Mouse (Mus musculus): ENCODE data around the gene Mon1a.
A peak's percentile ranks its signal among the peaks of the same experiment; 100 is the strongest.

The Mon1a gene

GRCm38 (mm10) chr9:107908410-107909158, 20.6 kb downstream of the Mon1a start:
- DNase-seq (ENCODE audit: low spot score): no peak

GRCm38 (mm10) chr9:107910025-107910769, 22.2 kb downstream of the Mon1a start:
- no peak for DNase-seq (ENCODE audit: low spot score)

DNA sequence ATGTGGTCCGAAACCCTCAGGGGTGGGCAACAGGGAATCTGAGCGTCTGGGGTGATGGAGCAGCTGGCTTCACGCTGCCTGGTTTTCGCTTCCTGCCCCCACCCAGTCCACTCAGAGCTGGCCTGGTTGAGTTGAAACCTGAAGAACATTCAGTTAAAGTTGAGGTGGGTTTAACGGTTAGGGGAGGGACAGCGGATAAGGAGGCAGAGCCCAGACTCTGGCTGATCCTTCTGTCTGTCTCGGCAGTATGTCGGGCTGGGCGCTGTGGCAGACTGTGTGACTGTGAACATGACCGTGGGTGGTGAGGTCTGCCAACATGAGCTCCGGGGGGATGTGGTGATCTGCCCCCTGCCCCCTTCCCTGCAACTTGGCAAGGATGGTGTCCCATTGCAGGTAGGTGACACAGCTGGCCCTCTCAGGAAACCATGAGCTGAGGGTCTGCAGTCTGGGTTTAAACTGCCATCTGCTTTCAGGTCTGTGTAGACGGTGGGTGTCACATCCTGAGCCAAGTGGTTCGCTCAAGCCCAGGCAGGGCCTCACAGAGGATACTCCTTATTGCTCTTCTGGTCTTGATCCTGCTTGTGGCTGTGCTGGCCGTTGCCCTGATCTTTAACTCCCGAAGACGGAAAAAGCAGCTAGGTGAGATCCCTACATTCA, 26.9 kb downstream of the Mon1a start:
- no peak for DNase-seq (ENCODE audit: low spot score)

DNA sequence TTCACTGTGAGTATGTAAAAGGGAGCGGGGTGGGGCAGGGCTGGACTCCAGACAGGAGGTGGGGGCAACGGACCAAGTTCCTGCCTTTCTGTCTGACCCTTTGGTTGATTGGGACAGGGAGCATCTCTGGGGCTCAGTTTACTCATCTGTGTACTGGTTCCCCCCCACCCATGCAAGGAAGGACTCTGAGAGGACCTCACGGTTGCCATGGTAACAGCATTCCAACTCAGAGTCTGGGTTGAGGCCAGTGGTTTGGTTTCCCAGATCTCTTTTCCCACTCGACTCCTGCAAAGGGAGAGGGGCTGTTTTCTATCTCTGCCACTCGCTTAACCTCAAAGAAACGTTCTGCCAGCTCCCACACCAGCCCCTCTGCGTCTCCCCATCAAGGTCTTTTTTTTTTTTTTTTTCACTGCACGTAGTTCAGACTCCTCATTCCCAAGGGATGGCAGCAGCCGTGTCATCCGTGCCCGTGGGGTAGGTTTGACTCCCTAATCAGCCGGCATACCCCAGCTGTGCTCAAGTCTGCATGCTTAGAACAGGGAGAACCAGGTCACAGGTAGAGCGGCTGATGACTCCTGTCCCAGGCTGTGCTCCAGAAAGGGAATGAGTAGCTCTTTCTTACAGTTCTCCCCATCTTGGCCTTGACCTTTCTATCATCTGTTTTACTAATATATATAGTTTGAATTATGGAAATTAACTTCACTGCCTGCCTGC, 30.1 kb downstream of the Mon1a start:
- DNase-seq (ENCODE audit: low spot score): no peak

GRCm38 (mm10) chr9:107918884-107919283, 30.9 kb downstream of the Mon1a start:
- DNase-seq (ENCODE audit: low spot score): no peak

GRCm38 (mm10) chr9:107919441-107919840, 31.5 kb downstream of the Mon1a start:
- no peak for DNase-seq (ENCODE audit: low spot score)

GRCm38 (mm10) chr9:107923021-107923420, 35.1 kb downstream of the Mon1a start:
- no peak for DNase-seq (ENCODE audit: low spot score)

DNA sequence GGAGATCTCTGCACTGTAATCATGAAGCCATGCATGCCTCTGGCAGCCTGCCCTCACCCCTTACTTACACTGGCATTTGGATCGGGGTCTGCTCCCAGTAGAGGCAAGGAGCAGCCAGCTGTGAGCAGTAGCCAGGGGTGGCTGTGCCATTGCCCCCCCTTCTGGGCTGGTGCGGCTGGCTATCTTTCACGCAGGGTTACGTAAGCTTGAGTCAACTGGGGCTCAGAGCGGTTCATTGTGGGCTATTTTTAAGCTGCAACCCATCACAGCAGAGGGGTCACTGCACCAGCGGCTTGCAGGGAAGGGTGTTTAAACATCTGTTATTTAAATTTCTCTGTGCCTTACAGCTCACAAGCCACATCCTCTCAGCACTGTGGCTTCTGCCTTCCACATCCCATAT, 36.0 kb downstream of the Mon1a start:
- no peak for DNase-seq (ENCODE audit: low spot score)

DNA sequence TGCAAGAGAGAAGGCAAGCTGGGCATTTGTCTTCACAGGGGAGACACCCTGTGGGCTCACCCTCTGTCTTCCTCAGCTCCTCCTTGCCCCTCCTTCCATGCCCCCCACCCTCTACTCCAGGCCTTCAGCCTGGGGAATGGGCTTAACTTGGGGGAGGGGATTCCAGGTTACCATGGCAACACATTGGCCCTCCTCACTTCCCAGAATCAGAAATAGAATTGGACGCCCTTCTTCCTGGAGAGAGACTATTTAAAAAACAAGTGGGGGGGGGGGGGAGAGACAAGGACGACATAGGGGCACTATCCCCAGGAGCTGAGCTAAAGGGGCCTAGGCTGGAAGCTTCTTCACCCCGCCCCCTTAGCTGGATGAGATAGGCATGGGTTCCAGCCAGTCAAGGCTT, 37.3 kb downstream of the Mon1a start:
- no peak for DNase-seq (ENCODE audit: low spot score)

DNA sequence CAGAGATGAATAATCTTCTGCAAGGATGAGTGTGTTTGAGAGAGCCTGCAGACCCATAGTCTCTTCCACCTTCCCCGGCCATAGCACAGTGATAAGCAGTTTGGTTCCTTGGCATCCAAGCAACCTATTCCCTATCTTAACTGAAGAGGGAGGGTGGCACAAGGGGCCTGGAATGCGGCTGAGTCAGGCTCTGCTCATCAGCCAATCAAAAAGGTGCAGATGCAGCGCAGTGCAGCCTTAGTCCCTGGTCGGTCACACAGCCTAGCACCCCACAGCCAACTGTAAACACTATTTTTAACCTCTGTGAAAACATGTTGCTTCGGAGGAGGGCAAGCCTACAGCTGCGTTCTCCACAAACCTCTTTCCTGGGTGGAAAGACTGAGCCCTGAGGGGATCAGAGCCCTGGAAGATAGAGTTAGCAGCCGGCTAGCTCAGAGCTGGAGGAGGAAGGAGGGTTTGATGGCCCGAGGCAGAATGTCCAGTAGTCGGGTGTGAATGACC, 39.0 kb downstream of the Mon1a start:
- DNase-seq (ENCODE audit: low spot score): no peak

- no peak for DNase-seq (ENCODE audit: low spot score)
Observed at GRCm38 (mm10) chr9:107927749-107928148, 39.8 kb downstream of the Mon1a start.

GRCm38 (mm10) chr9:107928169-107928568, 40.2 kb downstream of the Mon1a start, which contains the start of gene Actl11:
TSS of gene Actl11 (plus strand) at chr9:107928469.
- no peak for DNase-seq (ENCODE audit: low spot score)

DNA sequence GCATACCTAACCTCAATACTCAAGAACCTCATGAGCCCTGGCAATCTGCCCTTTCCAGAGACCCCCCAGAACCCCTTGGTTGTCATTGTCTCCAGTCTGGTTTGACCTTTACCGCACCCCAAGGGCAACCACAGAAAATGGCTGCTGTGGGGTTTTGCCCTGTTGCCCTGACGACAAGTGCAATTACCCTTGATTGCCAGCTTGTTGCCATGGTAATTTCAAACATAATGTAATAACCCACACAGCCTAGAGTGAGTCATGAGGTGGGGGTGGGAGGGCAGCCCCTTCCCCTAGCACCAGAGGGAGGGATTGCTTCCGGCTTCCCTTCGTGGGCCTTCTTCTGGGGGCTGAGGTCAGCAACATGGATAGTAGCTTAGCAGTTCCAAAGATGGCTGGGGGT, 44.3 kb downstream of the Mon1a start:
- no peak for DNase-seq (ENCODE audit: low spot score)

- no peak for DNase-seq (ENCODE audit: low spot score)
Observed at GRCm38 (mm10) chr9:107934146-107934545, 46.2 kb downstream of the Mon1a start.

DNA sequence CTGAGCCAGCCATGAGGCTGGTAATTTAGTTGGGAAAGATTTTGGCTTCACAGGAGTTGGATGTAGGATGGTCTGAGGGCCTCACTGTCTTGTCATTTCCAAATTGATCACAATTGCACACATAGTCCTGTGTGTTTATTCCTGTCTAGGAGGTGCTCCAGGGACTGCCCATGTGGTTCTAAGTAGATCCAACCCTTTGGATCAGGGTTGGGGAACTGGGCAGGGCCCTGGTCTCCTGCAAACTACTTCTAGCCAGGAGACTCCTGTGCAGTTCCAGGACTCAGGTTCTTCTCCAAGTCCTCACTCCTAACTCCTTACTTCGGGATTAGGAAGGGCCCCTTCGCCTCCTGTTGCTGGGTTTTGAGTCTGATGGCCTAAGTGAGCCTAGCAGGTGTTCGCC, 47.4 kb downstream of the Mon1a start, which contains the start of gene Camkv:
TSS of gene Camkv (plus strand) at position 301 of the 400 bp plus-strand sequence.
- no peak for DNase-seq (ENCODE audit: low spot score)

DNA sequence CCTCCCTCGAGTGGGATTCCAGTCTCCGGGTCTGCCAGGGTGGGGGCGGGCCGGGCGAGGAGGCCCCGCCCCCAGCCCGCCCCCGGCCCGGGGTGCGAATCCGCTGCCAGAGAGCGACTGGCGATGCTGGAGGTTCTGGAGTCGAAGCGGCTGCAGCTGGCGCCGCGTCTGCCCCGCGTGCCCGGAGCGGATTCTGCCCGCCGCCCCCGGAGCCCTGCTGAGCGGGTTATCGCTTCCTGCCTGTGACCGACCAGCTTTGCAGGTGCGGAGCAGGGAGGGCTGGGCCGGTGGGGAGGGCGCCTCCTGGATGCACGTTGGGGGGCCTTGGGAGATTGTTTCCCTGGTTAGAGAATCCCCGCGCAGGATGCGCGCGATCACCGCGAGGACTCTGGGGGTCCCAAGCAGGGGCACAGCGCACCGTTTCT, 47.9 kb downstream of the Mon1a start:
- peak; percentile 53 for DNase-seq (ENCODE audit: low spot score)

- no peak for DNase-seq (ENCODE audit: low spot score)
Observed at GRCm38 (mm10) chr9:107936215-107936822, 48.4 kb downstream of the Mon1a start.

DNA sequence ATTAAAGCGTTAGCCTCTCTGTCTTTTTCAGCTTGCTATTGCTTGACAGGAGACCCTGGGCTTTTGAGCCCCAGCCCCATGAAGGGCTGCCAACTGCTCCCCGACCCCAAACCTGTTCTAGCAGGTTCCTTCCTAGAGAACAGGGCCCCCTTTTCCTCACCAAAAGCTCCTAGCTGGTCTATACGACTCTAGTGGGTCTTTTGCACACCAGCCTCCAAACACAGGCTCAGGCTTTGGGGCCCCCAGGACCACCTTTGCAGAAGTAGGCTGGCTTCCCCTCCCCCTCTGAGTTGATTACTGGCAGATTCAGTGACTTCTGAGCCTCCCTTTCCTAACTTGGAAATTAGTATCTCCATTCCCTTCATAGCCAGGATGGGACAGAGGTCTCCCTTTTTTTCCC, 48.9 kb downstream of the Mon1a start:
- no peak for DNase-seq (ENCODE audit: low spot score)

DNA sequence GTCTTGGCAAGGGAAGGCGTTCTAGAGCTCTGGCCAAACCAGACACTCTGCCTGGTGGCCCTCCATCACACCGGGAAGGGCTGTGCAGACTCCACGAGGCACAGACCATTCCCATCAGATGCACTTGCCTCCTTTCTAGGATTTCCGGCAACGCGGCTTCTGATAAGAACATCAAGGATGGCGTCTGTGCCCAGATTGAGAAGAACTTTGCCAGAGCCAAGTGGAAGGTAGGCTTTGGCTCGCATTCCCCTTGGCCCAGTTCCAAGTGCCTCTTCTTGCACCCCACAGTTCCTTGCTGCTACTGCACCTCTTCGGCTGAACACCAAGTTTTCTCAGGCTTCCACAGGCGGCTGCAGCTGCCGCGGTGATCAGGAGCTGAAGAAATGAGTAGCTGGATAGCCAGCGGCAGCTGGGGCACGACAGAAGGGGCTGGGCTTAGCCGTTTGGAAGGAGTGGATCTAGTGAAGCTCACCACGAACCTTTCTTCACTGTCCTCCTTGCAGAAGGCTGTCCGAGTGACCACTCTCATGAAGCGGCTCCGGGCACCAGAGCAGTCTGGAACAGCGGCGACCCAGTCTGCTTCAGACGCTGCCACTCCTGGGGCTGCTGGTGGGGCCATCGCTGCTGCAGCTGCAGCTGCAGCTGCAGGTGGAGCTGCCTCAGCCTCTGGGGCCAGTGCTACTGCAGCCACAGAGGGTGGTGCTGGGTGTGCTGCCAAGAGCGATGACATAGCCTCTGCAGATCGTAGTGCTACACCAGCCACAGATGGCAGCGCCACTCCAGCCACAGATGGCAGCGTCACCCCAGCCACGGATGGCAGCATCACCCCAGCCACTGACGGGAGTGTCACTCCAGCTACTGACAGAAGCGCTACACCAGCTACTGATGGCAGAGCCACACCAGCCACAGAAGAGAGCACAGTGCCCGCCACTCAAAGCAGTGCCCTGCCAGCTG, 59.6 kb downstream of the Mon1a start:
- DNase-seq (ENCODE audit: low spot score): no peak

GRCm38 (mm10) chr9:107949184-107949921, 61.4 kb downstream of the Mon1a start:
- DNase-seq (ENCODE audit: low spot score): no peak
